Mouse (Mus musculus) MEL (cell line): Measurements from ENCODE around the gene Egr4. TPM values are rescaled to one million over a fixed set of nuclear protein-coding genes. Genes with fewer than 3 reads are reported as not detected.

Experiments
- DNase-seq: peaks from one replicate; pipeline ENCODE4 v3.0.0; 2011; ENCODE audit warnings: low read depth, low spot score
- H3K27ac ChIP-seq: 2 replicates; pipeline ENCODE4 v1.5.1; 2012; ENCODE audit warnings: low read depth, mild to moderate bottlenecking, control low read depth, low read length, moderate library complexity; ENCODE audit not compliant: control insufficient read depth
- H3K27me3 ChIP-seq, 2 experiments: fragments of 150-350 bp in 1 of 2; sonication (generic) in 1 of 2; 2 replicates each; pipeline ENCODE4 v1.6.1; 2012; ENCODE audit warnings: low read length in 2 of 2, mild to moderate bottlenecking in 2 of 2, improper control_type of control experiment in 1 of 2, moderate library complexity in 1 of 2; ENCODE audit not compliant: insufficient read depth in 2 of 2, control insufficient read depth in 1 of 2
- H3K36me3 ChIP-seq, 2 experiments: 2 replicates each; pipeline ENCODE4 v1.6.1; 2012 to 2014; ENCODE audit warnings: low read length in 2 of 2, improper control_type of control experiment in 1 of 2, inconsistent platforms in 1 of 2, mild to moderate bottlenecking in 1 of 2; ENCODE audit not compliant: insufficient read depth in 2 of 2, control insufficient read depth in 1 of 2
- H3K4me1 ChIP-seq, 2 experiments: fragments of 150-350 bp in 1 of 2; sonication (generic) in 1 of 2; 2 replicates each; pipeline ENCODE4 v1.6.1; 2012; ENCODE audit warnings: low read length in 2 of 2, improper control_type of control experiment in 1 of 2, mild to moderate bottlenecking in 1 of 2; ENCODE audit not compliant: insufficient read depth in 2 of 2, control insufficient read depth in 1 of 2
- H3K4me3 ChIP-seq, 2 experiments: fragments of 150-350 bp in 1 of 2; sonication (generic) in 1 of 2; 2 replicates each; pipeline ENCODE4 v1.5.1; 2012; ENCODE audit warnings: low read depth in 2 of 2, low read length in 2 of 2, mild to moderate bottlenecking in 2 of 2, moderate library complexity in 2 of 2, control low read depth in 1 of 2, improper control_type of control experiment in 1 of 2; ENCODE audit not compliant: control insufficient read depth in 1 of 2, insufficient read depth in 1 of 2
- H3K79me2 ChIP-seq: 2 replicates; pipeline ENCODE4 v1.6.1; 2012; ENCODE audit warnings: mild to moderate bottlenecking, low read length, moderate library complexity; ENCODE audit not compliant: control insufficient read depth, poor library complexity, insufficient read depth
- H3K9ac ChIP-seq: 2 replicates; pipeline ENCODE4 v1.6.1; 2012; ENCODE audit warnings: low read depth, mild to moderate bottlenecking, control low read depth, low read length, moderate library complexity; ENCODE audit not compliant: control insufficient read depth, poor library complexity, severe bottlenecking
- H3K9me3 ChIP-seq: fragments of 150-350 bp; sonication (generic); replicated peaks from 2 replicates; pipeline ENCODE4 v1.6.1; 2012; ENCODE audit warnings: mild to moderate bottlenecking, low read length, improper control_type of control experiment, moderate library complexity; ENCODE audit not compliant: insufficient read depth
- CHD1 ChIP-seq: IDR thresholded peaks from 2 replicates; pipeline ENCODE4 v1.6.1; 2012; ENCODE audit warnings: low read depth, mild to moderate bottlenecking, inconsistent platforms, low read length, improper control_type of control experiment
- CTCF ChIP-seq, 3 experiments: IDR thresholded peaks in 2 of 3; conservative IDR thresholded peaks in 1 of 3; 2 replicates each; pipeline ENCODE4 v1.5.1; 2011 to 2012; ENCODE audit warnings: low read length in 3 of 3, low read depth in 2 of 3, mild to moderate bottlenecking in 2 of 3, improper control_type of control experiment in 1 of 3, inconsistent platforms in 1 of 3, mixed read lengths in 1 of 3, moderate library complexity in 1 of 3; ENCODE audit not compliant: control insufficient read depth in 1 of 3, insufficient read depth in 1 of 3, poor library complexity in 1 of 3, severe bottlenecking in 1 of 3
- GATA1 ChIP-seq: IDR thresholded peaks from 2 replicates; pipeline ENCODE4 v1.6.1; 2011; ENCODE audit warnings: low read depth, low read length, improper control_type of control experiment
- MAZ ChIP-seq: IDR thresholded peaks from 2 replicates; pipeline ENCODE4 v1.6.1; 2012; ENCODE audit warnings: low read depth, mild to moderate bottlenecking, inconsistent platforms, low read length, improper control_type of control experiment
- MXI1 ChIP-seq: IDR thresholded peaks from 2 replicates; pipeline ENCODE4 v1.6.1; 2011; ENCODE audit warnings: mild to moderate bottlenecking, low read depth, low read length, improper control_type of control experiment
- NELFE ChIP-seq: IDR thresholded peaks from 2 replicates; pipeline ENCODE4 v1.6.1; 2011; ENCODE audit warnings: low read depth, low read length, improper control_type of control experiment
- POLR2AphosphoS2 ChIP-seq: IDR thresholded peaks from 2 replicates; pipeline ENCODE4 v1.6.1; 2011; ENCODE audit warnings: low read length, improper control_type of control experiment
- POLR2AphosphoS5 ChIP-seq: IDR thresholded peaks from 2 replicates; pipeline ENCODE4 v1.6.1; 2012; ENCODE audit warnings: low read depth, borderline replicate concordance, mild to moderate bottlenecking, inconsistent platforms, low read length, moderate library complexity, mixed read lengths
- RCOR1 ChIP-seq: IDR thresholded peaks from 2 replicates; pipeline ENCODE4 v1.6.1; 2012; ENCODE audit warnings: low read depth, mild to moderate bottlenecking, inconsistent platforms, low read length, improper control_type of control experiment
- SIN3A ChIP-seq: IDR thresholded peaks from 2 replicates; pipeline ENCODE4 v1.6.1; 2012; ENCODE audit warnings: low read length, improper control_type of control experiment, inconsistent platforms
- SMC3 ChIP-seq: IDR thresholded peaks from 2 replicates; pipeline ENCODE4 v1.6.1; 2011; ENCODE audit warnings: low read depth, low read length, improper control_type of control experiment
- TAL1 ChIP-seq: IDR thresholded peaks from 2 replicates; pipeline ENCODE4 v1.6.1; 2012; ENCODE audit warnings: mild to moderate bottlenecking, inconsistent platforms, low read length, moderate library complexity, mixed read lengths
- TBP ChIP-seq: IDR thresholded peaks from 2 replicates; pipeline ENCODE4 v1.8.0; 2011; ENCODE audit warnings: low read depth, low read length, improper control_type of control experiment
- TCF12 ChIP-seq: IDR thresholded peaks from 2 replicates; pipeline ENCODE4 v1.6.1; 2014; ENCODE audit warnings: low read depth, mild to moderate bottlenecking, inconsistent platforms, low read length, improper control_type of control experiment, moderate library complexity
- USF1 ChIP-seq: IDR thresholded peaks from 2 replicates; pipeline ENCODE4 v1.6.1; 2014; ENCODE audit warnings: low read depth, mild to moderate bottlenecking, inconsistent platforms, low read length, improper control_type of control experiment, moderate library complexity
- USF2 ChIP-seq, 2 experiments: IDR thresholded peaks; 2 replicates each; pipeline ENCODE4 v1.6.1; 2011 to 2012; ENCODE audit warnings: improper control_type of control experiment in 2 of 2, low read length in 2 of 2, borderline replicate concordance in 1 of 2, inconsistent platforms in 1 of 2, low read depth in 1 of 2, mild to moderate bottlenecking in 1 of 2; ENCODE audit not compliant: insufficient read depth in 1 of 2
- ZC3H11A ChIP-seq: IDR thresholded peaks from 2 replicates; pipeline ENCODE4 v1.6.1; 2012; ENCODE audit warnings: low read depth, mild to moderate bottlenecking, inconsistent platforms, low read length, improper control_type of control experiment
- ZKSCAN1 ChIP-seq: IDR thresholded peaks from 2 replicates; pipeline ENCODE4 v1.6.1; 2012; ENCODE audit warnings: low read depth, mild to moderate bottlenecking, inconsistent platforms, low read length, improper control_type of control experiment, moderate library complexity
- polyA plus RNA-seq, 2 experiments: library from polyadenylated mRNA; stranded (reverse) in 1 of 2; unstranded in 1 of 2; fragments of >175 nt in 1 of 2; fragments of >200 nt in 1 of 2; gene quantifications; 2 replicates each; pipeline versions ENCODE4 v1.2.1 to v1.2.4; 2012; ENCODE audit warnings: low replicate concordance in 2 of 2, low read depth in 1 of 2; ENCODE audit not compliant: insufficient read length in 2 of 2, insufficient read depth in 1 of 2, missing spikeins in 1 of 2
- total RNA-seq: library from RNA; depleted of rRNA; stranded (reverse); fragments of 300-350 nt; gene quantifications from 2 replicates; pipeline ENCODE4 v1.2.3, GENCODE M21; 2012

Gene Egr4
- total and polyA plus RNA-seq, 3 experiments = not detected

DNA sequence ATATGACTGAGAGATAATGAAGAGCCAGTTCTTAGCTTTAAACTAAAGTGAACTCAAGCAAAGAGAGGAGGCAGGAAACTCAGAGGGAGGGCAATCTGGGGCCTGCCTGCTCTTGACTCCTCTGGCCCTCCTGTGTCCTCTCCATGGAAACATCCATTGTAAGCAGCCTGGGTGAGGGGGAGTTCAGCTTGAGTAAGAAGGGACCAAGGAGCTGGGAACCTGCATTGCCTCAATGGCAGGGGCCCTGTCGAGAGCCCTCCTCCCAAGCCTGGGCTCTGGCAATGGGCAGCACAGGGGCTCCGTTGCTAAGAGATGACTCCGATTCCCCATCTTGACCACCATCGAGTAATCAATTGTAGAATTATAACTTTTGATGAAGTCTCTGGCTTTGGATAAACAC lies 24.9 kb downstream of the Egr4 start:
- DNase-seq = no peak
- no peaks in the 10 kb centered on the region for H3K4me1 ChIP-seq
- H3K79me2 ChIP-seq = no peaks in the 10 kb centered on the region
- H3K4me3 ChIP-seq = no peak overlapping the region
- no peaks in the 10 kb centered on the region for H3K9me3 ChIP-seq
- TF ChIP-seq USF1 = no peak
- no peak for TF ChIP-seq MAZ
- TF ChIP-seq CHD1 = no peak
- no peak for TF ChIP-seq ZC3H11A
- TF ChIP-seq SIN3A = no peak
- no peak for TF ChIP-seq TBP
- TF ChIP-seq TAL1 = no peak
- no peak for TF ChIP-seq NELFE
- no peak for TF ChIP-seq CTCF (IDR thresholded peaks at IDR 0.05 in 2 of 3, conservative IDR thresholded peaks at IDR 0.05 in 1 of 3; ENCODE audit: control insufficient read depth in 1 of 3, insufficient read depth in 1 of 3, low read depth in 2 of 3, low read length in 3 of 3, poor library complexity in 1 of 3, severe bottlenecking in 1 of 3)
- TF ChIP-seq GATA1 = no peak
- TF ChIP-seq RCOR1 = no peak
- TF ChIP-seq POLR2AphosphoS2 = no peak
- no peak for TF ChIP-seq USF2 (IDR thresholded peaks at IDR 0.05; ENCODE audit: borderline replicate concordance in 1 of 2, insufficient read depth in 1 of 2, low read depth in 1 of 2, low read length in 2 of 2)
- no peak for TF ChIP-seq TCF12
- no peak for TF ChIP-seq SMC3
- TF ChIP-seq ZKSCAN1 = no peak
- no peak for TF ChIP-seq MXI1
- no peaks in the 10 kb centered on the region for H3K36me3 ChIP-seq
- H3K27me3 ChIP-seq = no peaks in the 10 kb centered on the region; a peak in 2 of 4 replicates
- H3K27ac ChIP-seq = no peak overlapping the region
- H3K9ac ChIP-seq = no peak overlapping the region

DNA sequence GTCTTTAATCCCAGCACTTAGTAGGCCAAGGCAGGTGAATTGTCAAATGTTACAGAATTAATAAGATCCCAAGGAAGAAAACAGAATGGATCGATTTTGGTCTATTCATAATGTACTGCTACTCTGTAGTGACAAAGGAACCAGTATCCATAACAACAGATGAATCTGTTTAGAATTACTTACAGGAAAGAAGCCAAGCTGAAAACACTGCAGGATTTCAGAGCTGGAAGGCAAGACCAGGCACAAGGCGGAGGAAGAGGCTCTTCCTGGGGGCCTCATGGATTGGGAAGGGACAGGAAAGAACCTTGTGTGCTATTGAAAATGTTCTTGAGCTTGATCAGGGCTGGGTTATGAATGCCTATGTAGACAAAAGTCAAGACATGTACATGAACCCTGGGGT lies 27.7 kb downstream of the Egr4 start:
- Histone ChIP-seq H3K4me1 (no peaks in the 10 kb centered on the region), H3K9ac (no peak overlapping the region), H3K27me3 (no peaks in the 10 kb centered on the region; a peak in 1 of 4 replicates), H3K27ac (no peak overlapping the region), H3K9me3 (no peaks in the 10 kb centered on the region), H3K79me2 (no peaks in the 10 kb centered on the region), H3K36me3 (no peaks in the 10 kb centered on the region), H3K4me3 (no peak overlapping the region)
- no peak for DNase-seq
- TF ChIP-seq POLR2AphosphoS5 (no peak), CTCF (IDR thresholded peaks at IDR 0.05 in 2 of 3, conservative IDR thresholded peaks at IDR 0.05 in 1 of 3; ENCODE audit: control insufficient read depth in 1 of 3, insufficient read depth in 1 of 3, low read depth in 2 of 3, low read length in 3 of 3, poor library complexity in 1 of 3, severe bottlenecking in 1 of 3) (no peak)
